Mouse (Mus musculus): ENCODE data around the gene Vsig8. TPM values are rescaled to one million over a fixed set of nuclear protein-coding genes. Genes with fewer than 3 reads are reported as not detected.

Gene Vsig8
- not detected in 3 replicates for total RNA-seq (2017)

DNA sequence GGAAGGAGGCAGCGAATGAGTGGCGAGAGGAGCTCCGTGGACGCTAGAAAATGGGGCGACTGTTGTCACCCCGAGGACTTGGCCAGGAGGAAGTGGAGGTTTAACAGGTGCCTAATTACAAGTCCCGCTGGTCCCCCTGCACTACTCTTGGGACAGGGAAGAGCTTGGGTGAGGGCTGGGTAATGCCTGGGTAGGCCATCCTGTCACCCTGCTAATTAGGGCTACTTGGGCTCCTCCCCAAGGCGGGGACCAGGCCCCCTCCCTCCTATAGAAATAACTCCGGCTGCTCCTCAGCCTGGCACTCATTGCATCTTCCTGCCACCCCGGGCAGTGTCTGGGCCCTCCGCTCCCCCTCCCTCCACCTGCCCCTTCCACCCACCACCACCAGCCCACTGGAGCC, at the start of gene Vsig8:
TSS of gene Vsig8 (plus strand) at position 301 of the 400 bp plus-strand sequence.
- no peak for ATAC-seq (replicated peaks; ENCODE audit: insufficient number of reproducible peaks, low FRiP score, low TSS enrichment, poor library complexity, severe bottlenecking)

DNA sequence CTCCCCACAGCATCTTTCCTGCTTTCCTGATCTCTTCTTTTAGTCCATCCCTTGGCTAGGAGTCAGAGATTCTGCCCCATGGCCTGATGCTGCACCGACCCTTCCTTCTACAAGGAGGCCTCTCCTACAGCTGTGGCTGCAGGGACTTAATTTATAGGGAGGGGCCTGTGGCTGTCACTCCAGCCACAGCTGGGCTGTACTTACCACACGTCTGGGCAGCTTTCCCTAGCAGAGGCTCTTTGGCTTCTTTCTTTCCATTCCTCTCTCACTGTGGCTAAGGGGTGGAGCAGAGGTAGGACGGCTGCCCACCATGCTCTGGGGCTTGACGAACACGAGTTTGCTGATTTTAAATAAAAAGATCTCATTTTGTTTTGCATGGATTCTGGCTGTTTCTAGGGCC, 48.7 kb upstream of the Vsig8 start:
- no peak for ATAC-seq (replicated peaks; ENCODE audit: insufficient number of reproducible peaks, low FRiP score, low TSS enrichment, poor library complexity, severe bottlenecking)

DNA sequence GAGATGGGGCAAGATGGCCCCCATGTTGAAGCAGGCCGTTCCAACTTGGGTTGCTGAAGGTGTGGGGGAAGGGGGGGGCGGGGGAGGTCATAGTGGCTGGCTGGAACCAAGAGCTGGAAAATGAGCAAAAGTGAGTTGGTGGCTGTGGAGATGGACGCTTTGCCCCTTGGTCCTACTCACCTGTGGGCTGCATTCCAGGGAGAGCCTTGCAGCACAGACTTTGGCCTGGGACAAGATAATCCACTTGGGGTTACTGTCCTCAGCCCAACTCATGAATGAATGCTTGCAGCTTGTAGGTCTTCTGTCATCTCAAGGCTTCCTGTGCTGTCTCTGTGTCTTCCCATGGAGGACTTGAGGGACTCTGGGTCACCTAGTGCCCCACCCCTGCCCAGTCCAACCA, 48.0 kb upstream of the Vsig8 start:
- no peak for ATAC-seq (replicated peaks; ENCODE audit: insufficient number of reproducible peaks, low FRiP score, low TSS enrichment, poor library complexity, severe bottlenecking)

DNA sequence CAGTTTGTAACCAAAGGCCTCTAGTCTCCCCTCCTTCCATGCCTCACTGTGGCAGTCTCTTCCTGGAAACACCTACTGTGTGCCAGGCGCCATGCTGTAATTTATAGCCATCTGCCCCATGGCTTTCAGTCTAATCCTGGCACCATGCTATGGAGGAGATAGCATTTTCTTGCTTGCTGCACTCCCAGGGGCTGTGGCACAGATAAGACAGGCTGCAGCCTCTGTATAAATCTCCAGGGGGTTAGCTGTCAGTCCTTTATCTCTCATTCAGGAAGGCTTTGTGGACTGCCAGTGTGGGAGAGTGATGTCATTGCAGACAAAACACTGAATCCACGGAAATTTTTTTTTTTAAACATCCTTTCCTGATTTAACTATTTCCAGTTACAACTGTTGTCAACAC, 47.6 kb upstream of the Vsig8 start:
- no peak for ATAC-seq (replicated peaks; ENCODE audit: insufficient number of reproducible peaks, low FRiP score, low TSS enrichment, poor library complexity, severe bottlenecking)

DNA sequence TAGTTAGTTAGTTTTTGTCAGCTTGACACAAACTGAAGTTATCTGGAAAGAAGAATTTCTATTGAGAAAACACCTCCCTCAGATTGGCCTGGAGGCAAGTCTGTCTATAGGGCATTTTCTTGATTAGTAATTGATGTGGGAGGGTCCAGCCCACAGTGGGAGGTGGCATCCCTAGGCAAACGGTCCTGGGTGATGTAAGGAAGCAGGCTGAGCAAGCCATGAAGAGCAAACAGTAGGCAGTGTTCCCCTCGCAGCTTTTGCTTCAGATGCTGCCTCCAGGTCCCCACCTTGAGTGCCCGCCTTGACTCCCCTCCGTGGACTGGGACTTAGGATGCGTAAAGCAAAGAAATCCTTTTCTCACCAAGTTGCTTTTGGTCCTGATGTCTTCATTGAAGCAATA, 46.5 kb upstream of the Vsig8 start:
- no peak for ATAC-seq (replicated peaks; ENCODE audit: insufficient number of reproducible peaks, low FRiP score, low TSS enrichment, poor library complexity, severe bottlenecking)

DNA sequence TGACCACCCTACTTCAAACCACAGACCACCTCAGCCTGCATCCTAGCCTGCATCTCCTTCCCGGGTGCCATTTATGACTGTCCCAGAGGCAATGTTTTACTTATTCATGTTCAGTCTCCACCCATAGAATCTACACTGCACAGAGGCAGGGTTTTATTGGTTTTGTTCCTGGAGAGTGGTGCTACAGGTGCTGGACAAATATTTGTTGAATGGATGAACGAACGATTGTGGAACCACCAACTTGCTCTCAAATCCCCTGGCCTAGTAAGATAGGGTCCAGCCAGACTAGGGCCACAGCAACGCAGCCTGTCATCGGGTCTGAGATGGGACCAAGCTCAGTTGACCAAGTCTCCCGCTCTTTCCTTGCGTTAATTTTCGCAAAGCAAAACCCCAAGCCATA, 45.8 kb upstream of the Vsig8 start:
- no peak for ATAC-seq (replicated peaks; ENCODE audit: insufficient number of reproducible peaks, low FRiP score, low TSS enrichment, poor library complexity, severe bottlenecking)

DNA sequence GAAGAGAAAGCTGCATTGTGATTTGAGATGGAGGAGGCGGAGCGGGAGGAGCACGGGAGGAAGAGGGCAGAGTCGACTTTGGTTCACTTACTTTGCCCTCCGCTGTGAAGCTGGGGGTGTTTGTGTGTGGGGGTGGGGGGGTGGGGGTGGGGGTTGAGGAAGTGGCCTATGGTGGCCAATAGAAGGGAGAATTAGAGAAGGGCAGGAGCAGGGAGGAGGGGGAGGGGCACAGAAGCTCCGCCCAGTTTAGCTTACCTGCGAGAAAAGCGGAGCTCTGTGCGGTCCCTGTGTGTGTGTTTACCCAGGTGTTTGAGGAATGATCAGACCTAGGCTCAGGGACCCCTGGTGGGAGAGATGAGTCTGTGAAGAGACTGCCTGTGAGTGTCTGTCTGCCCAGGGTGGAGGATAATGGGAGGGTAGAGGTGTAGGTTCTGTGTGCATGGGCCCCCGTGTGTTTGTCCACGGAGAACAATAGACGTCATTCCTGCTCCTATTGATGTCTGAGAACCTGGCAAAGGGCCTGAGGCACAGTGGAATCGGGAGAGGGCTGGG, 45.2 kb upstream of the Vsig8 start:
- no peak for ATAC-seq (replicated peaks; ENCODE audit: insufficient number of reproducible peaks, low FRiP score, low TSS enrichment, poor library complexity, severe bottlenecking)

DNA sequence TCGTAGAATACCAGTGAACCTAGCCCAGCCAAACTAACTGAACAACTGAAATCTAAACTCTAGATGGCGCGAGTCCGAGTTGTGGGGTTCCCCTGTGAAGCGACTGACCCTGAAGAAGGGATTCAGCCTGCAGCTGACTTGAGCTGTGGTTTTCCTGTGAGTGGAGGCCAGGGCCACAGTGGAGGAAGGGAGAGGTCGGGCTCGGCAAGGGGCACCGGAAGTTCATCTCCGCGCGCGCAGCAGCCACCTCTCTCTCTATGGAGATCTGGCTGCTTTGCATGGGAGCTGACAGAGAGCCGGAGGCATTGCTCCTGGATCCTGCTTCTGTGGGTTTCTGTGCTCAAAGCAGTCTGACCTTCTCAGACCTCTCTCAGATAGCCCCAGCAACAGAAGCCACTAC, 42.8 kb upstream of the Vsig8 start:
- ATAC-seq (replicated peaks; ENCODE audit: insufficient number of reproducible peaks, low FRiP score, low TSS enrichment, poor library complexity, severe bottlenecking) = peak; percentile 80

DNA sequence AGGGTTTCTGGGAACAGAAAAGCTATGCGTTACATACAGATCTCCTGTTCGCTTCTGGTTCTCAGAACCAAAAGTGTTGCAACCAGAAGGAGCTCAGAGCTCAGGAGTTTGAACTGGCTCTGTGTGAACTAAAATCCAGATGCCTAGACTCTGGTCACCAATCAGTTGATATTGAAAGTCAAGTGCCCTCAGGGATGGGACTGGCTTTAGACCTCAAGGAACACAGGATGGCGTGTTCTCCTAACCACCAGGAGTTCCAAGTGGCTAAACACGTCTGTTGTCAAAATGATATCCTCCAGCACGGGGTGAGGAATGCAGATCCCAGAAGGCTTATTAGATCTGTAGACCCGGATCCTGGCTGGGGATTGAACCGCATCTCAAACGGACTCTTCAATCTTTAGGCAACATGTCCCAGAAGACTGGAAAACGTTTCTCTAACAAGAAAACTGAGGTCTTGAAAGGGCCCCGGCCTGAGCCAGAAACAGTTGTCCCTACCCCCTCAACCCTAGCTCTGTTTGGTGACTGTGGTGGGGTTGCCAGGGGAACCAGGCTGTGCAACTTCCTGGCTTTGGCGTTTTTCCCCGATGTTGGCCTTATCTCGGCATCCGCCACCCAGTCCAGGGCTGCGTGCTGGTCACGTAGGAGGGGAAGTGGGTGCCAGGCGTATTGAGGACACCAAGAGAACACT, 42.1 kb upstream of the Vsig8 start:
- peak; percentile 78 for ATAC-seq (replicated peaks; ENCODE audit: insufficient number of reproducible peaks, low FRiP score, low TSS enrichment, poor library complexity, severe bottlenecking)

DNA sequence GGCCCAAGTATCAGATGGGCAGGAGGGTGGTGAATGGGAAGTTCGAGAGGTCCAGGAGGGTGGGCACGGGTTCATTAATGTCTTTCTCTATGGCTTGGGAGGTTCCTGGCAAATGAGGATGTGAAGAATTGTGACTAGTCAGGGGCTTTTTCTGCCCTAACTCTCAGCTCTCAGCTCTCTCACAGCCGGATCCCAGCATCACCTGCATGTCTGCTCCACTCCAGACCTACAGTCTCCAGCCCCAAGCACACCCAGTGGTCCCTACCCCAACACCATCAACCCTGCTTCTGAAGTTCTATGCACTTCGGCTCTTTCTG, 41.6 kb upstream of the Vsig8 start:
- no peak for ATAC-seq (replicated peaks; ENCODE audit: insufficient number of reproducible peaks, low FRiP score, low TSS enrichment, poor library complexity, severe bottlenecking)

DNA sequence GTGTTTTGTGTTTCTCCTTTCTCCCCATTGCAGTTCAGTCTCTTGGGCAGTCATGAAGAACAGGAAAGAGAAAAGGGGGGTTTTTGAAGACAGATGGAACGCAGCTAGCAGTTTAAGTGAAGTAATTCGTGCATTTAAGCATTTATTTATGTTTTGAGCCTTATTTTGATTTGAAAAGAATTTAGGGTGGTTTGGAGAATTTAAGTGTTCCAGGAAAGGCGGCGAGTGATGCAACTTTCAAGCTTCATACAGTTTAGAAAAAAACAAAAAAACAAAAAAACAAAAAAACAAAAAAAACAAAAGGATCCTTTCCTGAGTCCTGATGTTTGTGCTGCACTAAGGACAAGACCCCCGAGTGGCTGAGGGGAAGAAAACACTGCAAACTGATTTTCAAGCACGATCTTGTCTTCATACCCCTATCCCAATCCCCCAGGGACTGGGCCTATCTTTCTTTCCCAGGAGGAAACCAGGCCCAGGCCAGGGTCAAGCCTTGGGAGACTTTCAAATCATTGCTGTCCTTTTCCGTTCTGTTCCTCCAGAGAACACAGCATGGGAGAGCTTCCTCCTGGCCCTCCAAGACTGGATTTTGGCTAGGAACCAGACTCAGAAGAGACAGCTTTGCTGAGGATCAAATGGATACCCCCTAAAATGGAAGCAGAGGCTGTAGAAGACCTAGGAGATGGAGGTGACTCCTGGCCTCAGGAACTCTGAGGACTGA, 41.0 kb upstream of the Vsig8 start:
- no peak for ATAC-seq (replicated peaks; ENCODE audit: insufficient number of reproducible peaks, low FRiP score, low TSS enrichment, poor library complexity, severe bottlenecking)

DNA sequence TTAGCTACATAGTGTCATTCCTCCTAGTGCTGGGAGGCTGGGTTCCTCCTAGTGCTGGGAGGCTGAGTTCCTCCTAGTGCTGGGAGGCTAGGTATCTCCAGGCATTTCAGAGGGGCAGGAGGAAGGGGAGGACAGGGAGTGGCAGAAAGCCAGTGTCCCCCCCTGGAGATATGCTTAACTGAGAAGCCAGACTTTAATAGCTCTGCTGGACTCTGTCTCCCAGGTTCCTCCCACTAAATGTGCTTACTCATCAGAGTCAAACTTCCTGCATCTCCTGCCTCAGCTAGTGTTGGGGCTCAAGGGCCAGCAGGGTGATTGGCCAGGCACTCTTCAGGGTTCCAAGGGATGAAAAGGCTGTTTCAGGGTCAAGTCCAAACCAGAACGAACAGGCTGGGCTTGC, 40.3 kb upstream of the Vsig8 start:
- ATAC-seq (replicated peaks; ENCODE audit: insufficient number of reproducible peaks, low FRiP score, low TSS enrichment, poor library complexity, severe bottlenecking) = no peak

DNA sequence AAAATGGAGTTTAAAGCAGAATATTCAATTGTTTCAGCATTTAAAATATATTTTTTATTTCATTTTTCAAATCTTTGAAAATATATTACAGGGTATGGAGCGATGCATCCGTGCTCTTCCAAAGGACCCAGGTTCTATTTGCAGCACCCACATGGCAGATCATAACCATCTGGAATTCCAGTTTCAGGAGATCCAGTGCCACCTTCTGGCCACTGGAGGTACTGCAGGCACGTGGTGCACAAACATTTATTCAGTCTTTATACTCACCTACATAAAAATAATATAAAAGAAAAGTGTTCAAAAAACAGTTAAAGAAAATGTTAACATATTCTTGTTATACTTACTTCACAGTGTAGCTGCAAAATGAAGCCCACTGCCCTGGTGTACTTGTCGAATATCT, 37.7 kb upstream of the Vsig8 start:
- ATAC-seq (replicated peaks; ENCODE audit: insufficient number of reproducible peaks, low FRiP score, low TSS enrichment, poor library complexity, severe bottlenecking) = no peak

DNA sequence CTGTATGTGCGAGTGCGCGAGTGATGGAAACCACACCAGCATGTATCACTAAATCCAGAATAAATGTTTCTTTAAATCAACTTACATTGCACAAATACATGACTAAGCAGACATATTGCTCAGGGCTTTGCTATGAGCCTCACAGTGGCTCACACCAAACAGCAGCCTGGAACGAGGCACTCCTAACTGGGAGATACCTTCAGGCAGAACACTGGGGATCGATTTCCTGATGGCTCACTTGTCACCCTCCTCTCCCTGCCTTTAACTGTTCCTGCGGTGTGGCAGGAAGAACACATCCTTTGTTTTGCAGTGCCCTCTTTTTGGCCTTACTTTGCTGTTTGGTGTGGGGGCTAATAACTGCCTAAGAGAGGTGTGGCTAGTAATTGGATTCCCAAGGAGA, 36.1 kb upstream of the Vsig8 start:
- ATAC-seq (replicated peaks; ENCODE audit: insufficient number of reproducible peaks, low FRiP score, low TSS enrichment, poor library complexity, severe bottlenecking) = no peak

DNA sequence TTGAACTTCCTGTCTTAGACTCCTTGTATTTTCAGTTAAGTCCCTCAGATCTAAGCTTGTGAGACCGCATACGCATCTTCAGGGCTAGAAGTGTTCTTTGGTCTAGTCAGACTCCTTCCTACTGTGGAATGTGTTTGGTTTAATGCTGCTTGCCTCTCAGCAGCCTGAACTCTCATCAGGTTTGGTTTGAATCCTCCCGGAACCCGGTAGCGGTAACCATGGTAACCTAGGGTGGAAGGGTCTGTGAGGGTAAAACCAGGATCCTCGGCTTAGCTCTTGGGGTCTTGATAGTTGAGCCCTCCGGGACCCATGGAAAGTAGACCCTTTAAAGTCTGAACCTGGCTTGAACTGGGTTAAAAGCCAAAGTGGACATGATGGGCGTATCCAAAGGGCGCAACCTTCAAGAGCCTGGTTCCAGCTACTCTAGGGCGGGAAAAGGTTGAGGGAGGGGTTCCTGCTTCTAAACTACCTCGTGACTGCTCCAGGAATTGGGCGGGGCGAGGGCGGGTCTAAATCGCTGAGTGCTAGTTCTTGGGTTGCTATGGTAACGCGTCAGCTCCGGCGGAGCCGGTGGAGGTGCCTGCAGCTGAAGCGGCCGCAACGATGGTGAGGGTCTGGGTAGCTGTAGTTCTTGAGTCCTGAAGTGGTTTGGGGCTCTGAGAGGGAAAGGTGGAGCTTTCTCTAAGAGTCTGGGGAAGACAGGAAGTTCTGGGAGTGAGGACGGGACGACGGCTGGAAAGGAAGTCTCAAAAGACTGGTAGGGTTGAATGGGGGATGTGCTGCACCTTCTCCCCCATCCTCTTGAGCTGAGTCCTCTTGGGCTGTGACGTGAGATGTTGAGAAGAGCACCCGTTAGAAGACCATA, 34.9 kb upstream of the Vsig8 start, which contains the start of gene Cfap45:
TSS of gene Cfap45 (plus strand) at position 226 of the 865 bp plus-strand sequence.
- peak; percentile 18; the same call in 1 of the 2 replicates for ATAC-seq (replicated peaks; ENCODE audit: insufficient number of reproducible peaks, low FRiP score, low TSS enrichment, poor library complexity, severe bottlenecking)

DNA sequence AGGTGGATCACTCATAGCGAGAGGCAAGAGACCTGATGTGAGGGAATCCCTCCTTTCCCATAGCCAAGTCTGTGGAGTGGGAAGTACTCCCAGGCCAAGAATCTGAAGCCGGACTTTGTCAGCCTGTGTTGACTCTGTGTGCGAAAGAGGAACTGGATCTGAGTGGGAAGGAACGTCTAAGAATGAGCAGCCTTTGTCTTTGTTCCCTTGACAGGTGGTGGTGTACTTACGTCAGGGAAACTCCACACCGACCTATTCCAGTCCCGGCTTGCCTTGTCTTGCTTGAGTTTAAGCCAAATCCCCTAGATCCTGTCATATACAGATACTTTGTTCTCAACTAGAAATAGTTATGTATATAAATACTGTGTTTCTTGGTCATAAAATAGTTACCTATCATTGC, 33.2 kb upstream of the Vsig8 start:
- ATAC-seq (replicated peaks; ENCODE audit: insufficient number of reproducible peaks, low FRiP score, low TSS enrichment, poor library complexity, severe bottlenecking) = no peak

DNA sequence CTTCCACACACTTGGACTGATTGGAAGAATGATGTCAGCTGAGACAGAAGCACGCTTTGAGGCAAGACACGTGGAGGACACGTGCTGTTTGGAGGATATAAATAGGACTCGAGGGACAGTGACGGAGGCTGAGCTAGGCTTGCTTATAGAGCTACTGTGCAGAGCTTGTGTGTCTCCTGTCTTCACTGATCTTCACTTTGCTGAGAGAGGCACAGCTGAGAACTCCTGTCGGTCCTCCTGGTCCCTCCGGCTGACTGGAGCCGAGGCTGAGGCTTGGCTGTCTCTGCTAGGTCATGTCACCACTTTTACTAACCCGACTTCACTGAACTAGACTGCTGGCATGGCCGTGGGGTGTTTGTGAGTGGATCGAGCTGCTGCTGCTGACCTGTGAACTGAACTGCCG, 32.0 kb upstream of the Vsig8 start:
- no peak for ATAC-seq (replicated peaks; ENCODE audit: insufficient number of reproducible peaks, low FRiP score, low TSS enrichment, poor library complexity, severe bottlenecking)

DNA sequence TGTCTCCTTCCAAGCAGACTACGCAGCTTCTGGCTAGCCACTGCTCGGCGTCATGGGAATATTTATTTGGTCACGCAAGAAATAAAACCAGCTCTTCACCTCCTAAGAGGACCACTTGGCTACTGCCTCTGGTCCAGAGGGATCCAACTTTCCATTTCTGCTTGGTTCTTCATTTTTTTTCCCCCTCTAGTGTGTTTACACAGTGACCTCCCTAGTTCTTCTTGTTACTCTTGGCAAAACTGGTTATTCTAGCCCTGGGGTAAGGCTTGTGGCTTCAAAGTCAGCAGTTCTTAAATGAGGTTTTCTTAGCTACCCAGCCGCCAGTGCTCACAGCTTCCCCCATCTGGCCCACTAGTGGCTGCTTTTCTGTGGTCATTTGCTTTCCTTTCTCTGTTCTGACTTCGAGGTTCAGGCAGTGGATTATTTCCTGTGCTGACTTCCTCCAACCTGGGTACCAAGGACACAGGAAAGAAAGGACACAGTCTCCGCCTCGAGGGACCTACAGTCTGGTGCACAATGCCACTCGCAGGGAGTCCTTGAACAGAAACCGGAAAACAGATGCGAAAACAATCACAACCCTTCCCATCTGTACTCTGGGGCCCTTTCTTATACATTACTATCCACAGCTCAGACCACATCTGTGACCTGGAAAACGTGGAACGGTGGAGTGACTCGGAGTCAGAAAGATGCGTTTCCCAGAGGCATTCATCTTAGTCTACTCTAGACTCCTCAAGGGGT, 30.5 kb upstream of the Vsig8 start:
- ATAC-seq (replicated peaks; ENCODE audit: insufficient number of reproducible peaks, low FRiP score, low TSS enrichment, poor library complexity, severe bottlenecking) = 0 out of 2 replicates have a peak, but pooled peaks have one; percentile 14

DNA sequence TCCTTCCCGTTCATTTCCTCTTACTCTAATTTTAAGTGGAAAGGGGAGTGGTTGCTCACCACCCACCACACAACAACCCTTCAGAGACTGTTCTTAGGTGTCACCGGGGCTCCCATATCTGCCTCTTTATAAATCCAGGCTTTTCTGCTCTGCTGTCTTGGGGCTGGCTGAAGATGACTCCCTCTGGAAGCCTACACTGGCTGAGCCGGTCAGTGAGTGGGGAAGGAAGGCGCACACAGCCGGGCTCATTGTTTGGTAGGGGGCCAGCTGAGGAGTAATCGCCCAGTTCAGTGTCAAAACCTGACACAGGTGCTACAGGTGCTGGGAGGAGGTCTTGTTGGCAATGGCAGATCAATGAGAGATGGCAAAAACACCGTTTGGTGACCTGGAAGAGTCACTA, 29.8 kb upstream of the Vsig8 start:
- ATAC-seq (replicated peaks; ENCODE audit: insufficient number of reproducible peaks, low FRiP score, low TSS enrichment, poor library complexity, severe bottlenecking) = no peak
